Mouse (Mus musculus): Measurements from ENCODE around the gene Kif28. TPM values are rescaled to one million over a fixed set of nuclear protein-coding genes. Genes with fewer than 3 reads are reported as not detected.

Gene Kif28
- polyA plus RNA-seq (2017; shearing (Covaris generic)), result 0.15 TPM

DNA sequence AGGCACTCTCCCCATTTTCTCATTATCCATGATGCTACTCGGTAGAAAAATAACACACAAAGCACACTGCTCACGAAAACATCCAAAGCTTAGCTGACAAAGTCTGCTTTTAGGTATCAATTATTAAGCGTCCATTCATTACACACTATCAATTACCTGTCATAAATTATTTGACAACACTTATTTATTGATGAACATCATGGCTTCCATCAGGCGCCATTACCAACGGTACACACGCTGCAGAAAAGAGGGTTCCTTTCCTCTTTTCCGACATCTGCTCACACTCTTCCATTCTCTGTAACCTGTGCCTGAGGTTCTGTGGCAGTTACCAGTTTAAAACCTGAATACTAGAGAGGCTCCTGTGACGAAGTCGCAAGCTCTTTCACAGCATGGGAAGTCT lies at the start of gene Kif28:
TSS of gene Kif28 (minus strand) at position 101 of the 400 bp plus-strand sequence.

DNA sequence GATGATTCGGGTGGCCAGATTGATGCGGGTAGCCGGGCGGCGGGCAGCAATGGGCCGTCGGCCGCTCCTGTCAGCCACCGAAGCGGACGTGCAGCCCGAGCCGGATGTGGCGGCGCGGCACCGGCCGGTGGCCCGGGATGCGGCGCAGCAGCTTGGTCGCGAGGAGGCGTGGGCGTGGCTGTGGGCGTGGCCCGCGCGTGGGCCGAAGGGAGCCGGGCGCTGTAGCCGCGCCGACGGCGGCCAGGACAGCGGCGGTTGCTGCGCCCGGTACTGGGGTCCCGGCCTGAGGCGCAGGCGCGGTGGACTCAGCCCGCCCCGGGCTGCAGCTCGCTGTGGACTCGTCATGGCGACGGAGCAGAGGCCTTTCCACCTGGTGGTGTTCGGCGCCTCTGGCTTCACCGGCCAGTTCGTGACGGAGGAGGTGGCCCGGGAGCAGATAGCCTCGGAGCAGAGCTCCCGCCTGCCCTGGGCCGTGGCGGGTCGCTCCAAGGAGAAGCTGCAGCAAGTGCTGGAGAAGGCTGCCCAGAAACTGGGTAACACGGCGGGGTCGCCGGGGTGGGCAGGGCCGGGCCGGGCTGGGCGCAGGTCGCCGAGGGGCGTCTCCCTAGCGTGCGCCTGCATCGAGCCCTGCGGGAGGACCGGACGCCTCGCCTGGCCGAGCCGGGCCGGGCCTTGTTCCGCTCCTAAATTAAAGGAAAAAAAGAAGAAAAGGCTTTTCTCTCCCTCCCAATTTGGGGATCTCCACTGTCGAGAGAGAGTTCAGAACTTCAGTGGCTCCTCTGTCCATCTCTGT lies 76.9 kb downstream of the Kif28 start, which contains the start of gene Sccpdh:
TSS of gene Sccpdh (plus strand) at position 198 of the 793 bp plus-strand sequence.

Other genes with a start within 250 kb of the Kif28 start
- gene Smyd3, start 227.2 kb downstream of the Kif28 start, polyA plus RNA-seq (2017; shearing (Covaris generic)), result 49.4 TPM
- gene Tfb2m, start 199.0 kb downstream of the Kif28 start, polyA plus RNA-seq (2017; shearing (Covaris generic)), result 49.0 TPM
- gene Cnst, start 198.9 kb downstream of the Kif28 start, polyA plus RNA-seq (2017; shearing (Covaris generic)), result 39.0 TPM
- 1.2 TPM for gene Sccpdh, start 77.1 kb downstream of the Kif28 start, polyA plus RNA-seq (2017; shearing (Covaris generic))
- gene Gm10518, start 58.1 kb upstream of the Kif28 start, polyA plus RNA-seq (2017; shearing (Covaris generic)), result not detected
- 61.3 TPM for gene Ahctf1, start 58.4 kb upstream of the Kif28 start, polyA plus RNA-seq (2017; shearing (Covaris generic))
- 2.2 TPM for gene Cdc42bpa, start 215.2 kb upstream of the Kif28 start, polyA plus RNA-seq (2017; shearing (Covaris generic))